Mouse (Mus musculus) A20 (cell line): ENCODE data around the gene H2afb3.
A peak's percentile ranks its signal among the peaks of the same experiment; 100 is the strongest.
"Not testable (repeated sequence)": the region's sequence is repeated elsewhere in the genome, so short reads cannot be mapped to it uniquely, and the experiment has no call there.

Experiments
- DNase-seq: peaks from one replicate; pipeline ENCODE4 v3.0.0-alpha.2; 2011; ENCODE audit warnings: low read depth, low spot score

H2afb3 gene

GRCm38 (mm10) chrX:120312995-120313394, at the start of gene H2afb3:
H2afb3 (minus strand) TSS chrX:120313095.
- DNase-seq: not testable (repeated sequence)

GRCm38 (mm10) chrX:120301469-120302175, 11.3 kb downstream of the H2afb3 start:
- DNase-seq: peak; percentile 23

- DNase-seq: no peak
These were observed 19.8 kb downstream of the H2afb3 start for GRCm38 (mm10) chrX:120292832-120293750.

- no peak for DNase-seq
These were observed 21.2 kb downstream of the H2afb3 start for GRCm38 (mm10) chrX:120291696-120292095.

- no peak for DNase-seq
These were observed 22.0 kb downstream of the H2afb3 start for GRCm38 (mm10) chrX:120290900-120291280.

- DNase-seq: no peak
These were observed 22.6 kb downstream of the H2afb3 start, which contains the start of gene Pcdh11x for GRCm38 (mm10) chrX:120290011-120290899. Pcdh11x (plus strand) TSS chrX:120290259.

- no peak for DNase-seq
These were observed 25.4 kb downstream of the H2afb3 start for GRCm38 (mm10) chrX:120287502-120287901.

- DNase-seq: peak; percentile 50
These were observed 27.4 kb downstream of the H2afb3 start for GRCm38 (mm10) chrX:120285522-120285921.
